Mouse (Mus musculus) spleen, adult 2 months (tissue): ENCODE measurements around the gene Fastk.

Source experiments
- CTCF ChIP-seq: fragments of 200-500 bp; IDR thresholded peaks from 2 replicates; pipeline ENCODE4 v1.5.1; 2011; ENCODE audit warnings: mild to moderate bottlenecking, inconsistent platforms; ENCODE audit not compliant: insufficient read depth, insufficient read length, insufficient replicate concordance; ENCODE audit errors: extremely low read depth
- POLR2A ChIP-seq: fragments of 200-500 bp; IDR thresholded peaks from 2 replicates; pipeline ENCODE4 v1.6.1; 2011; ENCODE audit warnings: low read depth, low read length, inconsistent platforms

DNA sequence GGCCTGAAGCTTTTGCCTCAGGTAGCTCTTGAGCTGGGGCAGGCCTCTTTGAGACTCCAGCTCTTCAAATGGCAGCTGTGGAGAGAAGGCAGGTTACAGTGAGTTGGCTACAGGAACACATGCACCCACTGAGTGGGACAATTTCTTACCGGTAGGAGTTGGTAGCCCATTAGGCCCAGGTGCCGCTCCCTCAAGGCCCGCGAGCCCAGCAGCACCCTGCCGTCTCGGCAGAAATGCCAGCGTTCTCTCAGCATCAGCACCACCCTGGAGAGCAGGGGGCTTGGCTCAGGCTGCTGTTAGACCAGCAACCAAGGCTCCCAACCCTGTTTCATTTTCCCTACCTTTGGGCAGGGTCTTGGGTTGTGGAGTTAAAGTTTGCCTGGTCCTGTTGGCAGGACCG lies 3.9 kb downstream of the Fastk start:
- TF ChIP-seq CTCF, result no peak
- no peak for TF ChIP-seq POLR2A
